Mouse (Mus musculus) midbrain, embryonic 14.5 days (tissue): ENCODE results near the gene Krtcap2. TPM values are rescaled to one million over a fixed set of nuclear protein-coding genes. Genes with fewer than 3 reads are reported as not detected.
A peak's percentile ranks its signal among the peaks of the same experiment; 100 is the strongest.

ENCODE experiments used
- ATAC-seq: fragments of 200-750 bp; cut with Nextera tagmentation; 2 replicates; pipeline ENCODE4 v1.8.0; 2017; ENCODE audit warnings: moderate number of reproducible peaks, moderate library complexity; ENCODE audit not compliant: low FRiP score, low TSS enrichment
- DNase-seq: peaks from one replicate; pipeline ENCODE4 v3.0.0-alpha.2; 2015
- H3K27ac ChIP-seq: fragments of 300-500 bp; sonication (generic); replicated peaks from 2 replicates; pipeline ENCODE4 v1.5.1; 2014; ENCODE audit warnings: mild to moderate bottlenecking, low read depth, low read length, moderate library complexity
- H3K27me3 ChIP-seq: fragments of 300-500 bp; sonication (generic); 2 replicates; pipeline ENCODE4 v1.6.1; 2014; ENCODE audit warnings: low read length, control low read depth, mixed read lengths; ENCODE audit not compliant: control insufficient read depth, insufficient read depth
- H3K36me3 ChIP-seq: fragments of 300-500 bp; sonication (generic); 2 replicates; pipeline ENCODE4 v1.6.1; 2014; ENCODE audit warnings: low read length, control low read depth; ENCODE audit not compliant: control insufficient read depth, insufficient read depth
- H3K4me1 ChIP-seq: fragments of 300-500 bp; sonication (generic); 2 replicates; pipeline ENCODE4 v1.6.1; 2014; ENCODE audit warnings: mild to moderate bottlenecking, antibody characterized with exemption, low read length, control low read depth; ENCODE audit not compliant: control insufficient read depth, insufficient read depth
- H3K4me2 ChIP-seq: fragments of 300-500 bp; sonication (generic); 2 replicates; pipeline ENCODE4 v1.6.1; 2014; ENCODE audit warnings: mild to moderate bottlenecking, low read length, moderate library complexity
- H3K4me3 ChIP-seq: fragments of 300-500 bp; sonication (generic); replicated peaks from 2 replicates; pipeline ENCODE4 v1.5.1; 2014; ENCODE audit warnings: low read depth, low read length
- H3K9ac ChIP-seq: fragments of 300-500 bp; sonication (generic); replicated peaks from 2 replicates; pipeline ENCODE4 v1.6.1; 2014; ENCODE audit warnings: mild to moderate bottlenecking, low read length, moderate library complexity
- H3K9me3 ChIP-seq: fragments of 300-500 bp; sonication (generic); 2 replicates; pipeline ENCODE4 v1.6.1; 2016; ENCODE audit warnings: low read length, control low read depth, mixed read lengths; ENCODE audit not compliant: control insufficient read depth
- WGBS: fragments of 180-500 bp; shearing (Covaris S2); extraction: QIAGEN DNeasy Blood & Tissue Kit; methylation state at CpG from one replicate; pipeline ENCODE4 v1.1.7; 2014; 5-methylcytosine and 5-hydroxymethylcytosine counted together
- polyA plus RNA-seq: library from polyadenylated mRNA; unstranded; fragments of >200 nt; fragmentation: Nextera tagmentation; extraction: Ambion mirVana; gene quantifications from 2 replicates; pipeline ENCODE4 v1.2.1, GENCODE M21; 2014

Krtcap2 gene
- polyA plus RNA-seq, 1 experiment from 2014 or later = 199 TPM

DNA sequence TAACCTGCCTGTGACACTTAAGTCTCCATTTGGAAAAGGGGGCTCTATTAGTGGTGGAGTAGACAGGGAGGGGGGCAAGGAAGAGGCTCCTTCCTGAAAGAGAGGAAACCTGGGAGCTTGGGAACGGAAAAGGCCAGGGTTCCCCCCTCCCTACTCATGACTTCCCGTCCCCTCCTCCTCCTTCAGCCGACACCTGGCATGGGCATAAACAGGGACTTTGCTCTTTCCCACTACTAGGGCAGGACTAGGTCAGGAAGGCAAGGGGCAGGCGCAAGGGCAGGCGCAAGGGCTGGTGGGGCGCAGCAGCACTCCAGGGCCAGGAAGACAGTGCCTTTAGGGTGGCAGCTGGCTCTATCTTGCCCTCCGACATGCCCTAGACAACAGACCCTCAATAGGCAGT, 32.3 kb downstream of the Krtcap2 start:
- H3K27me3 ChIP-seq = peaks cover 29% of the 10 kb centered on the region
- H3K27ac ChIP-seq = no peak overlapping the region
- H3K4me1 ChIP-seq = peaks cover 21% of the 10 kb centered on the region; the same call in 1 of the 2 replicates
- no peak overlapping the region for H3K9ac ChIP-seq
- ATAC-seq = no peak
- WGBS = 79% methylated on average over 7 of the region's 7 CpGs
- no peaks in the 10 kb centered on the region for H3K36me3 ChIP-seq
- H3K9me3 ChIP-seq = no peaks in the 10 kb centered on the region
- no peak for DNase-seq
- H3K4me3 ChIP-seq = no peak overlapping the region
- no peak overlapping the region for H3K4me2 ChIP-seq

- no peak for DNase-seq
- 30% methylated on average over 8 of the region's 8 CpGs for WGBS
Observed at GRCm38 (mm10) chr3:89278643-89279042, 32.9 kb downstream of the Krtcap2 start.

DNA sequence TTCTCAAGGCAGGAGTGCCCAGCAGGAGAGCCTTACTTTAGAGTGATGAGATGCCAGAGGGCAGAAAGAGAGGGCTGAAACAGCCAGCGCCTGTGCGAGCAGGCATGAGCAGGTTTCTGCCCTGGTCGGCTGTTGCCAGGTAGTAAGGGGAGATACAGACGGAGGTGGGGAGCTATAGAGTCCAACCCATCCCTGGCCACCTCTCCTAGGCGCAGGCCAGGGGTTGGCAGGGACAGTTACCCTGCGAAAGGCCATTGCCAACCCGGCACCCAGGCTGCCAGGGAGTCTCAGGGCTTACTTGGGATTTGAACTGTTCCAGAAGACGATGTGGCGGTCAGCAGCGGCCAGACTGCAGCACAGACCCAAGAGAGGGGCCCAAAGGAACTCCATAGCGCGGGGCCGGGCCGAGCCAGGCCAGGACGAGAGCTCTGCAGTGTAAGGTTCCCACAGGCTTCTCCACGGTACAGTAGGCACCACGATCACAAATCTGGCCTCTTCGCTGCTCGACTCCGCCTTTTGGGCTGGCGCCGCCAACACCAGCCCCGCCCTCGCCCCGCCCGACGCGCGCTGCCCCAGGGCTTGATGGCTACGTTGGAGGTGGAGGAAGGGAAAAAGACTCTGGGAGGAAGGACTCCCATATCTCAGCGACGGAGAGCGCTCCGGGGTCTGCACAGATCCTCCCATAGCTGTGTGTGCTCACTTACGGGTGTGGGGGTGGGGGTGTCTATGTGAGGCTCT, 33.6 kb downstream of the Krtcap2 start:
- H3K9me3 ChIP-seq = no peaks in the 10 kb centered on the region
- WGBS = 4% methylated on average over 35 of the region's 35 CpGs
- H3K27ac ChIP-seq = no peak overlapping the region
- H3K9ac ChIP-seq = peak overlapping the region; percentile 43; the same call in 1 of the 2 replicates
- DNase-seq = peak; percentile 83
- H3K27me3 ChIP-seq = peaks cover 29% of the 10 kb centered on the region
- H3K36me3 ChIP-seq = no peaks in the 10 kb centered on the region
- H3K4me3 ChIP-seq = peak overlapping the region; percentile 44
- ATAC-seq = peak; percentile 56
- H3K4me1 ChIP-seq = peaks cover 21% of the 10 kb centered on the region; the same call in 1 of the 2 replicates
- peak overlapping the region; percentile 93 for H3K4me2 ChIP-seq

More at GRCm38 (mm10) chr3:89278643-89279042, 32.9 kb downstream of the Krtcap2 start:
- H3K9me3 ChIP-seq = no peaks in the 10 kb centered on the region
- peak overlapping the region; percentile 44 for H3K4me3 ChIP-seq
- H3K4me2 ChIP-seq = peak overlapping the region; percentile 93
- peaks cover 21% of the 10 kb centered on the region; the same call in 1 of the 2 replicates for H3K4me1 ChIP-seq
- no peak for ATAC-seq
- no peak overlapping the region for H3K27ac ChIP-seq
- peaks cover 29% of the 10 kb centered on the region for H3K27me3 ChIP-seq
- no peaks in the 10 kb centered on the region for H3K36me3 ChIP-seq
- H3K9ac ChIP-seq = no peak overlapping the region; the same call in 1 of the 2 replicates

DNA sequence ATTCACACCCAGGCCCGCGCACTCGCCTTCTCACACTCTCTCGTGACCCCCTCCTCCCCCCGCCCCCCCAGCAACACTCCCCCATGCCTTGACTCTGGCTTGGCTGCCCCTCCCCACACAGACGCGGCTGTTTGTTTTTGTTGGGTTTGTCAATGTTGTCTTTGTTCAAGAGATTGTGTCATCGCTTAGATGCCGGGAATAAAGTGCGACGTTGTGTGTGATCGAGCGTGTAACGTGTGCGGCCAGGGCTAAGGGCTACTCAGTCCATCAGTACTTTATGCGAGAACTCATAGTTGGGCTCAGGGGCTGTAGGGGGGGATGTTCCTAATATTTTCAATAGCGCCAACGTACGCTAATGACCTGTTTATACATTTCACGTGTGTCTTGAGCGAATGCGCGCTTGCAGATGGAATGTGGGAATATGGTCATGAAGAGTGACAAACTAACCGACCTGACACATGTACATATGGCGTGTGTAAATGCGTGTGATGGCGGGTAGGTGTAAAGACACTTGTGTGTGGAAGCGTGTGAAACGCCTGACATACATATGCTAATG, 34.4 kb downstream of the Krtcap2 start:
- Histone ChIP-seq H3K9me3 (no peaks in the 10 kb centered on the region), H3K27ac (no peak overlapping the region), H3K4me2 (peak overlapping the region; percentile 93), H3K27me3 (peaks cover 29% of the 10 kb centered on the region), H3K4me3 (peak overlapping the region; percentile 44), H3K36me3 (no peaks in the 10 kb centered on the region), H3K4me1 (peaks cover 21% of the 10 kb centered on the region; the same call in 1 of the 2 replicates), H3K9ac (peak overlapping the region; percentile 57)
- under 1% methylated on average over 29 of the region's 29 CpGs for WGBS
- DNase-seq = peak; percentile 49
- peak; percentile 21; the same call in 1 of the 2 replicates for ATAC-seq

DNA sequence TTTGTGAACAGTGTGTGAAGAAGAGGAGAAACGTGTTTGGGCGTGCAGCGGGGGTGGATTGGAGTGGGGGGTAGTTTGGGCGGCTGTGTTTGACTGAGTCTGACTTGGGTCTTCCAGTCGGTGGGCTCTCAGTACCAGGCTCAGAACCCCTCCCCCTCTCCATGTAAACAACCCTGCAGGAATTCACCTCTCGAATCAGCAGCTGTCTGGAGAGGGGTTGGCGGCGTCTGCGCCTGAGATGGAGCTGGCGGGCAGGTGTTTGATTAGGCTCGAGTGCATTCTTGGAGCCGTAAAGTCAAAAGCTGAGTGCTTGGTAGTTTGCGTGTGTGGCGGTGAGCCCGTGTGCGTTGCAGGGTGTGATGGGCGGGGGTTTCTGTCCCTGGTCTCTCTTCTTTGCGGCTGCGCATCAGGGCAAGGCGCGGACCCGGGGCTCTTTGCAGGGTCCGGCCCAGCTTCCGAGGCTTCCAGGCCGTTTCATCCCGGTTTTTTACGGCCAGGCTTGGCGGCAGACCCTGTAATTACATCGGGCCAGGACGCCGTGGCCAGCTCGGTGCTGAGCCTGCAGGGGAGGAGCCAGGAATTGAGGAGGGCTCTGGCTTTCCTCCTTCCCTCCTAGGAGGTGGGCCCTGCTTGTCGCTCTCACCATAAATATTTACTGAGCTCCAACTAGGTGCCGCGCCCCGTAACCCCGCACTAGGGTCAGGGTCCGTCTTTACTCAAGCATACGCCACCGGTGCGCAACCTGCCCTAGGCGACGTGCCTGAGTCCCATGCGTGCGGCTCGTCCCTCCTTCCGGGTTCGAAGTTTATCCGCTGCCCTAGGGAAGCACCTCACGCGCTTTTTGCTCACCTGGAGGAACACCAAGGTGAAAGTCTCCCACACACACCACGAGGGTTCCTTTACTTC, 35.1 kb downstream of the Krtcap2 start, which contains the start of gene Efna1:
Efna1 (minus strand) TSS at position 537 of the 906 bp plus-strand sequence.
- peak; percentile 65 for DNase-seq
- peak; percentile 34; the same call in 1 of the 2 replicates for ATAC-seq
- peak within 1 kb of the TSS; percentile 44 for H3K4me3 ChIP-seq
- H3K27ac ChIP-seq = no peak within 1 kb of the TSS; the same call in 1 of the 2 replicates
- H3K9ac ChIP-seq = peak within 1 kb of the TSS; percentile 57
- under 1% methylated on average over 52 of the region's 52 CpGs for WGBS
- H3K36me3 ChIP-seq = no peaks in the 10 kb centered on the region
- H3K4me2 ChIP-seq = peak within 1 kb of the TSS; percentile 93
- H3K4me1 ChIP-seq = peaks cover 21% of the 10 kb centered on the region; the same call in 1 of the 2 replicates
- H3K27me3 ChIP-seq = peaks cover 29% of the 10 kb centered on the region
- H3K9me3 ChIP-seq = no peaks in the 10 kb centered on the region

DNA sequence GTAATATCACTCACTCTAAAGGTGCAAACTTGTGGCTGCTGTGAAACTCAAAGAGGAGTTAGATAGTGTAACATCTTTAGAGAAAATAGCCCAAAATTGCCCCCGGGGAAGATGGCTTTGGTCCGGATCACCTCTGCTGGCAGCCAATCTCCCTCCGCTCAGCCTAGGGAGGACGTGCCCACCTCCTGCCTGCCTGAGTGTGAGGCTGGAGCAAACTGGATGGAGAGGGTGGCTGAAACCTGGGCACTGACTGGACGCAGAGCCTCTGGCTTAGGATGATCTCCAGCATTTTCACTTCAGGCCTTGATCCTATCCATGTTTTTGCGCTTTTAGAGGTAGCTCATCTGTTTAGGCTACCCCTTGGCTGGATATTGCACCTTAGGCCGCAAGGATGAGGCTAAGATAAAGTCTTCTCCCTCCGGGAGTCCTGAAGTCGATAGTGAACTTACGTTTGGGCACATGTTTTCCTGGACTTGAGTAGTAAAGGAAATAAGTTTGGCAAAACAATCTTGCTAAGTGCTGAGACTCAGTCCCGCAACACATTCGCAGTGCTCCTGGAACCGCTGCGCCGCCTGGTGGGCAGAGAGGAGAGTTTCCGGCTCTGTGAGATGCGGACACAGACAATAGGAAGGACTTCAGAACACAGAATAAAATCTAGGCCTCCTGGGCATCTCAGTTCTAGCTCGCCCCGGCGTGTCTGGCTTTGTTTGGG, 36.0 kb downstream of the Krtcap2 start:
- WGBS = 10% methylated on average over 20 of the region's 20 CpGs
- Histone ChIP-seq H3K36me3 (no peaks in the 10 kb centered on the region), H3K9me3 (no peaks in the 10 kb centered on the region), H3K4me1 (peaks cover 21% of the 10 kb centered on the region; the same call in 1 of the 2 replicates), H3K27me3 (peaks cover 29% of the 10 kb centered on the region), H3K4me3 (peak overlapping the region; percentile 44), H3K27ac (no peak overlapping the region), H3K4me2 (peak overlapping the region; percentile 93), H3K9ac (peak overlapping the region; percentile 57; the same call in 1 of the 2 replicates)
- ATAC-seq (no peak), DNase-seq (peak; percentile 93)

GRCm38 (mm10) chr3:89282291-89282643, 36.5 kb downstream of the Krtcap2 start:
- 28% methylated on average over 4 of the region's 4 CpGs for WGBS
- peaks cover 21% of the 10 kb centered on the region; the same call in 1 of the 2 replicates for H3K4me1 ChIP-seq
- ATAC-seq (no peak), DNase-seq (no peak)
- no peaks in the 10 kb centered on the region for H3K36me3 ChIP-seq
- no peak overlapping the region for H3K27ac ChIP-seq
- H3K9me3 ChIP-seq = no peaks in the 10 kb centered on the region
- H3K4me3 ChIP-seq = no peak overlapping the region
- no peak overlapping the region for H3K4me2 ChIP-seq
- peaks cover 29% of the 10 kb centered on the region for H3K27me3 ChIP-seq
- H3K9ac ChIP-seq = no peak overlapping the region

GRCm38 (mm10) chr3:89284261-89284660, 38.5 kb downstream of the Krtcap2 start:
- no peak overlapping the region for H3K27ac ChIP-seq
- no peaks in the 10 kb centered on the region for H3K9me3 ChIP-seq
- H3K27me3 ChIP-seq = peaks cover 16% of the 10 kb centered on the region
- H3K4me2 ChIP-seq = no peak overlapping the region
- WGBS = 92% methylated on average over 3 of the region's 3 CpGs
- H3K4me3 ChIP-seq = no peak overlapping the region
- H3K36me3 ChIP-seq = no peaks in the 10 kb centered on the region
- no peak for DNase-seq
- H3K9ac ChIP-seq = no peak overlapping the region
- ATAC-seq = no peak
- H3K4me1 ChIP-seq = peaks cover 16% of the 10 kb centered on the region; the same call in 1 of the 2 replicates
